Mouse (Mus musculus) MEL (cell line): ENCODE measurements around the gene Aldh3b2. TPM values are rescaled to one million over a fixed set of nuclear protein-coding genes. Genes with fewer than 3 reads are reported as not detected.
A peak's percentile ranks its signal among the peaks of the same experiment; 100 is the strongest.

Experiments used
- DNase-seq: peaks from one replicate; pipeline ENCODE4 v3.0.0; 2011; ENCODE audit warnings: low read depth, low spot score
- H3K27ac ChIP-seq: 2 replicates; pipeline ENCODE4 v1.5.1; 2012; ENCODE audit warnings: low read depth, mild to moderate bottlenecking, control low read depth, low read length, moderate library complexity; ENCODE audit not compliant: control insufficient read depth
- H3K27me3 ChIP-seq, 2 experiments: fragments of 150-350 bp in 1 of 2; sonication (generic) in 1 of 2; 2 replicates each; pipeline ENCODE4 v1.6.1; 2012; ENCODE audit warnings: low read length in 2 of 2, mild to moderate bottlenecking in 2 of 2, improper control_type of control experiment in 1 of 2, moderate library complexity in 1 of 2; ENCODE audit not compliant: insufficient read depth in 2 of 2, control insufficient read depth in 1 of 2
- H3K36me3 ChIP-seq, 2 experiments: 2 replicates each; pipeline ENCODE4 v1.6.1; 2012 to 2014; ENCODE audit warnings: low read length in 2 of 2, improper control_type of control experiment in 1 of 2, inconsistent platforms in 1 of 2, mild to moderate bottlenecking in 1 of 2; ENCODE audit not compliant: insufficient read depth in 2 of 2, control insufficient read depth in 1 of 2
- H3K4me1 ChIP-seq, 2 experiments: fragments of 150-350 bp in 1 of 2; sonication (generic) in 1 of 2; 2 replicates each; pipeline ENCODE4 v1.6.1; 2012; ENCODE audit warnings: low read length in 2 of 2, improper control_type of control experiment in 1 of 2, mild to moderate bottlenecking in 1 of 2; ENCODE audit not compliant: insufficient read depth in 2 of 2, control insufficient read depth in 1 of 2
- H3K4me3 ChIP-seq, 2 experiments: fragments of 150-350 bp in 1 of 2; sonication (generic) in 1 of 2; 2 replicates each; pipeline ENCODE4 v1.5.1; 2012; ENCODE audit warnings: low read depth in 2 of 2, low read length in 2 of 2, mild to moderate bottlenecking in 2 of 2, moderate library complexity in 2 of 2, control low read depth in 1 of 2, improper control_type of control experiment in 1 of 2; ENCODE audit not compliant: control insufficient read depth in 1 of 2, insufficient read depth in 1 of 2
- H3K79me2 ChIP-seq: 2 replicates; pipeline ENCODE4 v1.6.1; 2012; ENCODE audit warnings: mild to moderate bottlenecking, low read length, moderate library complexity; ENCODE audit not compliant: control insufficient read depth, poor library complexity, insufficient read depth
- H3K9ac ChIP-seq: 2 replicates; pipeline ENCODE4 v1.6.1; 2012; ENCODE audit warnings: low read depth, mild to moderate bottlenecking, control low read depth, low read length, moderate library complexity; ENCODE audit not compliant: control insufficient read depth, poor library complexity, severe bottlenecking
- H3K9me3 ChIP-seq: fragments of 150-350 bp; sonication (generic); replicated peaks from 2 replicates; pipeline ENCODE4 v1.6.1; 2012; ENCODE audit warnings: mild to moderate bottlenecking, low read length, improper control_type of control experiment, moderate library complexity; ENCODE audit not compliant: insufficient read depth
- BHLHE40 ChIP-seq: IDR thresholded peaks from 2 replicates; pipeline ENCODE4 v1.6.1; 2012; ENCODE audit warnings: low read depth, mild to moderate bottlenecking, inconsistent platforms, low read length, improper control_type of control experiment, borderline replicate concordance
- CHD1 ChIP-seq: IDR thresholded peaks from 2 replicates; pipeline ENCODE4 v1.6.1; 2012; ENCODE audit warnings: low read depth, mild to moderate bottlenecking, inconsistent platforms, low read length, improper control_type of control experiment
- CHD2 ChIP-seq: IDR thresholded peaks from 2 replicates; pipeline ENCODE4 v1.6.1; 2011; ENCODE audit warnings: low read length, improper control_type of control experiment
- ELF1 ChIP-seq: IDR thresholded peaks from 2 replicates; pipeline ENCODE4 v1.6.1; 2014; ENCODE audit warnings: low read depth, mild to moderate bottlenecking, inconsistent platforms, low read length, improper control_type of control experiment, moderate library complexity
- ETS1 ChIP-seq: IDR thresholded peaks from 2 replicates; pipeline ENCODE4 v1.6.1; 2012; ENCODE audit warnings: low read depth, mild to moderate bottlenecking, inconsistent platforms, low read length, improper control_type of control experiment, moderate library complexity
- GATA1 ChIP-seq: IDR thresholded peaks from 2 replicates; pipeline ENCODE4 v1.6.1; 2011; ENCODE audit warnings: low read depth, low read length, improper control_type of control experiment
- HCFC1 ChIP-seq: IDR thresholded peaks from 2 replicates; pipeline ENCODE4 v1.6.1; 2012; ENCODE audit warnings: low read depth, mild to moderate bottlenecking, inconsistent platforms, low read length, improper control_type of control experiment, moderate library complexity
- MAX ChIP-seq: IDR thresholded peaks from 2 replicates; pipeline ENCODE4 v1.6.1; 2011; ENCODE audit warnings: low read length, improper control_type of control experiment
- MAZ ChIP-seq: IDR thresholded peaks from 2 replicates; pipeline ENCODE4 v1.6.1; 2012; ENCODE audit warnings: low read depth, mild to moderate bottlenecking, inconsistent platforms, low read length, improper control_type of control experiment
- NELFE ChIP-seq: IDR thresholded peaks from 2 replicates; pipeline ENCODE4 v1.6.1; 2011; ENCODE audit warnings: low read depth, low read length, improper control_type of control experiment
- POLR2A ChIP-seq, 2 experiments: IDR thresholded peaks; 2 replicates each; pipeline ENCODE4 v1.6.1; 2011 to 2012; ENCODE audit warnings: low read length in 2 of 2, mild to moderate bottlenecking in 2 of 2, control low read depth in 1 of 2, improper control_type of control experiment in 1 of 2, low read depth in 1 of 2, moderate library complexity in 1 of 2; ENCODE audit not compliant: control insufficient read depth in 1 of 2, insufficient read depth in 1 of 2, poor library complexity in 1 of 2
- SIN3A ChIP-seq: IDR thresholded peaks from 2 replicates; pipeline ENCODE4 v1.6.1; 2012; ENCODE audit warnings: low read length, improper control_type of control experiment, inconsistent platforms
- TCF12 ChIP-seq: IDR thresholded peaks from 2 replicates; pipeline ENCODE4 v1.6.1; 2014; ENCODE audit warnings: low read depth, mild to moderate bottlenecking, inconsistent platforms, low read length, improper control_type of control experiment, moderate library complexity
- USF1 ChIP-seq: IDR thresholded peaks from 2 replicates; pipeline ENCODE4 v1.6.1; 2014; ENCODE audit warnings: low read depth, mild to moderate bottlenecking, inconsistent platforms, low read length, improper control_type of control experiment, moderate library complexity
- USF2 ChIP-seq, 2 experiments: IDR thresholded peaks; 2 replicates each; pipeline ENCODE4 v1.6.1; 2011 to 2012; ENCODE audit warnings: improper control_type of control experiment in 2 of 2, low read length in 2 of 2, borderline replicate concordance in 1 of 2, inconsistent platforms in 1 of 2, low read depth in 1 of 2, mild to moderate bottlenecking in 1 of 2; ENCODE audit not compliant: insufficient read depth in 1 of 2
- ZKSCAN1 ChIP-seq: IDR thresholded peaks from 2 replicates; pipeline ENCODE4 v1.6.1; 2012; ENCODE audit warnings: low read depth, mild to moderate bottlenecking, inconsistent platforms, low read length, improper control_type of control experiment, moderate library complexity
- polyA plus RNA-seq, 2 experiments: library from polyadenylated mRNA; stranded (reverse) in 1 of 2; unstranded in 1 of 2; fragments of >175 nt in 1 of 2; fragments of >200 nt in 1 of 2; gene quantifications; 2 replicates each; pipeline versions ENCODE4 v1.2.1 to v1.2.4; 2012; ENCODE audit warnings: low replicate concordance in 2 of 2, low read depth in 1 of 2; ENCODE audit not compliant: insufficient read length in 2 of 2, insufficient read depth in 1 of 2, missing spikeins in 1 of 2
- total RNA-seq: library from RNA; depleted of rRNA; stranded (reverse); fragments of 300-350 nt; gene quantifications from 2 replicates; pipeline ENCODE4 v1.2.3, GENCODE M21; 2012

Gene Aldh3b2
- total and polyA plus RNA-seq, 3 experiments, result not detected

GRCm38 (mm10) chr19:3931716-3932115 lies 40.4 kb upstream of the Aldh3b2 start:
- H3K27ac ChIP-seq, result no peak overlapping the region
- DNase-seq, result no peak
- no peaks in the 10 kb centered on the region; the same call in 1 of the 2 replicates for H3K79me2 ChIP-seq
- peaks cover 0 to 2% of the 10 kb centered on the region in 2 experiments; a peak in 2 of 4 replicates for H3K36me3 ChIP-seq
- TF ChIP-seq USF1, result no peak
- no peak for TF ChIP-seq GATA1
- no peak for TF ChIP-seq USF2 (IDR thresholded peaks at IDR 0.05; ENCODE audit: borderline replicate concordance in 1 of 2, insufficient read depth in 1 of 2, low read depth in 1 of 2, low read length in 2 of 2)
- TF ChIP-seq ZKSCAN1, result no peak
- H3K9me3 ChIP-seq, result no peaks in the 10 kb centered on the region
- H3K4me3 ChIP-seq, result no peak overlapping the region
- H3K4me1 ChIP-seq, result peaks cover 0 to 18% of the 10 kb centered on the region in 2 experiments; a peak in 3 of 4 replicates
- H3K9ac ChIP-seq, result no peak overlapping the region
- H3K27me3 ChIP-seq, result no peaks in the 10 kb centered on the region; a peak in 1 of 4 replicates

- H3K4me3 ChIP-seq, result peak within 1 kb of the TSS; percentile 69 to 83
- H3K36me3 ChIP-seq, result peaks cover 0 to under 1% of the 10 kb centered on the region in 2 experiments; a peak in 1 of 4 replicates
- no peaks in the 10 kb centered on the region for H3K9me3 ChIP-seq
- no peak within 1 kb of the TSS for H3K27ac ChIP-seq
- no peaks in the 10 kb centered on the region; a peak in 1 of 4 replicates for H3K27me3 ChIP-seq
- no peaks in the 10 kb centered on the region; the same call in 1 of the 2 replicates for H3K79me2 ChIP-seq
- peaks cover 0 to 13% of the 10 kb centered on the region in 2 experiments; a peak in 3 of 4 replicates for H3K4me1 ChIP-seq
- TF ChIP-seq HCFC1, result peak; percentile 45; the same call in 1 of the 2 replicates
- TF ChIP-seq ZKSCAN1, result no peak
- peak; percentile 52 for TF ChIP-seq SIN3A
- TF ChIP-seq POLR2A (IDR thresholded peaks at IDR 0.05; ENCODE audit: control insufficient read depth in 1 of 2, insufficient read depth in 1 of 2, low read depth in 1 of 2, low read length in 2 of 2, poor library complexity in 1 of 2), result peak in 1 of 2 experiments; percentile 31; a peak in 1 of 4 replicates
- peak; percentile 34; the same call in 1 of the 2 replicates for TF ChIP-seq ETS1
- peak; percentile 42; the same call in 1 of the 2 replicates for TF ChIP-seq ELF1
- 0 out of 2 replicates have a peak, but pooled peaks have one; percentile 29 for TF ChIP-seq MAZ
- no peak for TF ChIP-seq CHD1
- no peak for TF ChIP-seq CHD2
- 0 out of 2 replicates have a peak, but pooled peaks have one; percentile 18 for TF ChIP-seq TCF12
- TF ChIP-seq NELFE, result peak; percentile 25; the same call in 1 of the 2 replicates
- 0 out of 2 replicates have a peak, but pooled peaks have one; percentile 7 for TF ChIP-seq MAX
- no peak for TF ChIP-seq BHLHE40
- TF ChIP-seq, all 39 proteins: peak for 9
- DNase-seq, result peak; percentile 88
- peak within 1 kb of the TSS; percentile 53 for H3K9ac ChIP-seq
These were observed 36.9 kb upstream of the Aldh3b2 start, which contains the start of gene Unc93b1 for GRCm38 (mm10) chr19:3935032-3935895. Gene Unc93b1 (plus strand): TSS chr19:3935186.
